Mouse (Mus musculus) forebrain, embryonic 13.5 days (tissue): ENCODE measurements at regions not wholly inside any gene's neighbourhood (a gene's known extent, or its start where the extent isn't known, plus 50 kb on each side); places are given as distances from the start of the nearest gene placed in this dataset.

ENCODE experiments used
- ATAC-seq: fragments of 200-750 bp; cut with Nextera tagmentation; 2 replicates; pipeline ENCODE4 v1.8.0; 2017
- H3K27ac ChIP-seq: fragments of 300-500 bp; sonication (generic); 2 replicates; pipeline ENCODE4 v1.5.1; 2015; ENCODE audit warnings: inconsistent platforms, mild to moderate bottlenecking, moderate library complexity
- H3K27me3 ChIP-seq: fragments of 300-500 bp; sonication (generic); 2 replicates; pipeline ENCODE4 v1.6.1; 2015; ENCODE audit warnings: mild to moderate bottlenecking, inconsistent platforms
- H3K36me3 ChIP-seq: fragments of 300-500 bp; sonication (generic); 2 replicates; pipeline ENCODE4 v1.6.1; 2015; ENCODE audit warnings: mild to moderate bottlenecking, inconsistent platforms; ENCODE audit not compliant: poor library complexity, severe bottlenecking
- H3K4me1 ChIP-seq: fragments of 300-500 bp; sonication (generic); 2 replicates; pipeline ENCODE4 v1.6.1; 2015; ENCODE audit warnings: inconsistent platforms
- H3K4me2 ChIP-seq: fragments of 300-500 bp; sonication (generic); 2 replicates; pipeline ENCODE4 v1.6.1; 2015; ENCODE audit warnings: inconsistent platforms, mild to moderate bottlenecking, moderate library complexity
- H3K4me3 ChIP-seq: fragments of 300-500 bp; sonication (generic); 2 replicates; pipeline ENCODE4 v1.5.1; 2015; ENCODE audit warnings: mild to moderate bottlenecking, inconsistent platforms
- H3K9ac ChIP-seq: fragments of 300-500 bp; sonication (generic); 2 replicates; pipeline ENCODE4 v1.6.1; 2015; ENCODE audit warnings: mild to moderate bottlenecking, inconsistent platforms
- H3K9me3 ChIP-seq: fragments of 300-500 bp; sonication (generic); replicated peaks from 2 replicates; pipeline ENCODE4 v1.6.1; 2016; ENCODE audit warnings: inconsistent platforms
- WGBS: fragments of 180-500 bp; shearing (Covaris S2); methylation state at CpG from one replicate; pipeline ENCODE4 v1.1.7; 2015; 5-methylcytosine and 5-hydroxymethylcytosine counted together

GRCm38 (mm10) chr11:79843021-79843420 is 119.2 kb downstream of the Utp6 start:
- no peaks in the 10 kb centered on the region for H3K36me3 ChIP-seq
- H3K27ac ChIP-seq, result no peak overlapping the region
- no peak overlapping the region for H3K9ac ChIP-seq
- no peaks in the 10 kb centered on the region for H3K27me3 ChIP-seq
- WGBS, result 68% methylated on average over 3 of the region's 3 CpGs
- no peaks in the 10 kb centered on the region for H3K4me1 ChIP-seq
- no peak overlapping the region for H3K4me2 ChIP-seq
- H3K9me3 ChIP-seq, result no peaks in the 10 kb centered on the region
- no peak overlapping the region for H3K4me3 ChIP-seq
- no peak for ATAC-seq

GRCm38 (mm10) chr11:79839973-79840372 is 122.2 kb downstream of the Utp6 start:
- H3K4me2 ChIP-seq, result no peak overlapping the region
- no peak for ATAC-seq
- no peak overlapping the region for H3K27ac ChIP-seq
- 72% methylated on average over 6 of the region's 6 CpGs for WGBS
- H3K9me3 ChIP-seq, result no peaks in the 10 kb centered on the region
- H3K4me3 ChIP-seq, result no peak overlapping the region
- H3K9ac ChIP-seq, result no peak overlapping the region
- H3K27me3 ChIP-seq, result no peaks in the 10 kb centered on the region
- no peaks in the 10 kb centered on the region for H3K36me3 ChIP-seq
- H3K4me1 ChIP-seq, result no peaks in the 10 kb centered on the region

GRCm38 (mm10) chr11:79838051-79838450 is 124.1 kb downstream of the Utp6 start:
- Histone ChIP-seq H3K27ac (no peak overlapping the region), H3K4me1 (no peaks in the 10 kb centered on the region), H3K4me3 (no peak overlapping the region), H3K9ac (no peak overlapping the region), H3K4me2 (no peak overlapping the region), H3K27me3 (no peaks in the 10 kb centered on the region), H3K9me3 (no peaks in the 10 kb centered on the region), H3K36me3 (no peaks in the 10 kb centered on the region)
- ATAC-seq, result no peak
- WGBS, result 48% methylated on average over 4 of the region's 4 CpGs

GRCm38 (mm10) chr11:79837076-79837990 is 124.9 kb downstream of the Utp6 start:
- no peaks in the 10 kb centered on the region for H3K4me1 ChIP-seq
- H3K27me3 ChIP-seq, result no peaks in the 10 kb centered on the region
- H3K27ac ChIP-seq, result no peak overlapping the region
- 63% methylated on average over 6 of the region's 6 CpGs for WGBS
- no peak overlapping the region for H3K9ac ChIP-seq
- no peaks in the 10 kb centered on the region for H3K9me3 ChIP-seq
- H3K4me3 ChIP-seq, result no peak overlapping the region
- ATAC-seq, result no peak
- no peak overlapping the region for H3K4me2 ChIP-seq
- no peaks in the 10 kb centered on the region for H3K36me3 ChIP-seq

- Histone ChIP-seq H3K9me3 (no peaks in the 10 kb centered on the region), H3K4me1 (no peaks in the 10 kb centered on the region), H3K36me3 (no peaks in the 10 kb centered on the region), H3K27me3 (no peaks in the 10 kb centered on the region), H3K27ac (no peak overlapping the region), H3K4me3 (no peak overlapping the region), H3K9ac (no peak overlapping the region), H3K4me2 (no peak overlapping the region)
- no peak for ATAC-seq
- WGBS, result 89% methylated on average over 7 of the region's 7 CpGs
Measured at GRCm38 (mm10) chr11:79835873-79836272, 126.3 kb downstream of the Utp6 start.

GRCm38 (mm10) chr11:79833817-79834216 is 128.4 kb downstream of the Utp6 start:
- Histone ChIP-seq H3K9me3 (no peaks in the 10 kb centered on the region), H3K27me3 (no peaks in the 10 kb centered on the region), H3K27ac (no peak overlapping the region), H3K4me2 (no peak overlapping the region), H3K4me1 (no peaks in the 10 kb centered on the region), H3K36me3 (no peaks in the 10 kb centered on the region), H3K4me3 (no peak overlapping the region), H3K9ac (no peak overlapping the region)
- WGBS, result 33% methylated on average over 2 of the region's 2 CpGs
- no peak for ATAC-seq

GRCm38 (mm10) chr11:79831591-79832320 is 130.4 kb downstream of the Utp6 start:
- no peaks in the 10 kb centered on the region for H3K4me1 ChIP-seq
- ATAC-seq, result no peak
- H3K4me3 ChIP-seq, result no peak overlapping the region
- H3K27ac ChIP-seq, result no peak overlapping the region
- no peaks in the 10 kb centered on the region for H3K36me3 ChIP-seq
- 90% methylated on average over 11 of the region's 11 CpGs for WGBS
- H3K9ac ChIP-seq, result no peak overlapping the region
- H3K4me2 ChIP-seq, result no peak overlapping the region
- no peaks in the 10 kb centered on the region for H3K9me3 ChIP-seq
- no peaks in the 10 kb centered on the region for H3K27me3 ChIP-seq

- 89% methylated on average over 5 of the region's 5 CpGs for WGBS
- no peaks in the 10 kb centered on the region for H3K4me1 ChIP-seq
- no peaks in the 10 kb centered on the region for H3K27me3 ChIP-seq
- no peak for ATAC-seq
- H3K4me2 ChIP-seq, result no peak overlapping the region
- no peaks in the 10 kb centered on the region for H3K9me3 ChIP-seq
- no peak overlapping the region for H3K27ac ChIP-seq
- no peak overlapping the region for H3K4me3 ChIP-seq
- no peaks in the 10 kb centered on the region for H3K36me3 ChIP-seq
- H3K9ac ChIP-seq, result no peak overlapping the region
Measured at GRCm38 (mm10) chr11:79830567-79831055, 131.6 kb downstream of the Utp6 start.

GRCm38 (mm10) chr11:79827034-79827433 is 135.2 kb downstream of the Utp6 start:
- 88% methylated on average over 3 of the region's 3 CpGs for WGBS
- Histone ChIP-seq H3K27me3 (no peaks in the 10 kb centered on the region), H3K4me1 (no peaks in the 10 kb centered on the region), H3K9me3 (no peaks in the 10 kb centered on the region), H3K4me3 (no peak overlapping the region), H3K9ac (no peak overlapping the region), H3K27ac (no peak overlapping the region), H3K36me3 (no peaks in the 10 kb centered on the region), H3K4me2 (no peak overlapping the region)
- ATAC-seq, result no peak

GRCm38 (mm10) chr11:79825881-79826280 is 136.3 kb downstream of the Utp6 start:
- no peak for ATAC-seq
- Histone ChIP-seq H3K27me3 (no peaks in the 10 kb centered on the region), H3K9ac (no peak overlapping the region), H3K4me3 (no peak overlapping the region), H3K36me3 (no peaks in the 10 kb centered on the region), H3K4me1 (no peaks in the 10 kb centered on the region), H3K4me2 (no peak overlapping the region), H3K27ac (no peak overlapping the region), H3K9me3 (no peaks in the 10 kb centered on the region)
- 83% methylated on average over 4 of the region's 4 CpGs for WGBS

GRCm38 (mm10) chr11:79823631-79824310 is 138.4 kb downstream of the Utp6 start:
- H3K4me3 ChIP-seq, result no peak overlapping the region
- H3K27me3 ChIP-seq, result no peaks in the 10 kb centered on the region
- 86% methylated on average over 11 of the region's 11 CpGs for WGBS
- H3K4me2 ChIP-seq, result no peak overlapping the region
- H3K4me1 ChIP-seq, result no peaks in the 10 kb centered on the region
- ATAC-seq, result no peak
- no peak overlapping the region for H3K27ac ChIP-seq
- no peaks in the 10 kb centered on the region for H3K9me3 ChIP-seq
- H3K36me3 ChIP-seq, result no peaks in the 10 kb centered on the region
- no peak overlapping the region for H3K9ac ChIP-seq

GRCm38 (mm10) chr11:79821986-79822385 is 140.2 kb downstream of the Utp6 start:
- 76% methylated on average over 5 of the region's 5 CpGs for WGBS
- Histone ChIP-seq H3K9me3 (no peaks in the 10 kb centered on the region), H3K4me3 (no peak overlapping the region), H3K4me1 (no peaks in the 10 kb centered on the region), H3K9ac (no peak overlapping the region), H3K27me3 (no peaks in the 10 kb centered on the region), H3K27ac (no peak overlapping the region), H3K4me2 (no peak overlapping the region), H3K36me3 (no peaks in the 10 kb centered on the region)
- ATAC-seq, result no peak
